Mouse (Mus musculus) naive thymus-derived CD4-positive, alpha-beta T cell, adult 5 months (primary cell): ENCODE data around the gene Gldn. TPM values are rescaled to one million over a fixed set of nuclear protein-coding genes. Genes with fewer than 3 reads are reported as not detected.

ENCODE experiments used
- polyA plus RNA-seq: library from polyadenylated mRNA; unstranded; fragments of 100-300 nt; shearing (Covaris generic); gene quantifications from one replicate; pipeline ENCODE4 v1.2.1, GENCODE M21; 2017

The Gldn gene
- polyA plus RNA-seq: 0.07 TPM

DNA sequence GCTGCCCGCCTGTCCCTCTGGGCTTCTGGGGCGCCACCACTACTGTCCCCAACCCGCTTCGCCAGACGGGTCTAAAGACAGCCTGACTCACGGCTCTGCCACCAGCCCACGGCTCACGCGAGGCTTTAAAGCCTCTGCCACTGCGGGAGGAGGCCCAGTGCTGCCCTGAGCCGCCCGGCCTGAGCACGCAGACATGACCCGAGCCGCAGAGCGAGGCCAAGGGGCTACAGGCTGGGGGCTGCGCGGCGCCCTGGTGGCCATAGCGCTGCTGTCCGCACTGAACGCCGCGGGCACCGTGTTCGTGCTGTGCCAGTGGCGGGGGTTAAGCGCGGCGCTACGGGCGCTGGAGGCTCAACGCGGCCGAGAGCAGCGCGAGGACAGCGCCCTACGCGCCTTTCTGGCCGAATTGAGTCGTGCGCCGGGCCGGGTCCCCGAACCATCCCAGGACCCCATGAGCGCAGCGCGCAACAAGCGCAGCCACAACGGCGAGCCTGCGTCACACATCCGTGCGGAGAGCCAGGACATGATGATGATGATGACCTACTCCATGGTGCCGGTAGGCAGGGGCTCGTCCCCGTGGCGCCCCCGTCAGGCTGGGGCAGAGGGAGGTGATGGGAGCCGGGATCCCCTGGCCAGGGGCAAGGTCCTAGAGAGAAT is at the start of gene Gldn:
TSS of gene Gldn (plus strand) at position 156 of the 657 bp plus-strand sequence.

DNA sequence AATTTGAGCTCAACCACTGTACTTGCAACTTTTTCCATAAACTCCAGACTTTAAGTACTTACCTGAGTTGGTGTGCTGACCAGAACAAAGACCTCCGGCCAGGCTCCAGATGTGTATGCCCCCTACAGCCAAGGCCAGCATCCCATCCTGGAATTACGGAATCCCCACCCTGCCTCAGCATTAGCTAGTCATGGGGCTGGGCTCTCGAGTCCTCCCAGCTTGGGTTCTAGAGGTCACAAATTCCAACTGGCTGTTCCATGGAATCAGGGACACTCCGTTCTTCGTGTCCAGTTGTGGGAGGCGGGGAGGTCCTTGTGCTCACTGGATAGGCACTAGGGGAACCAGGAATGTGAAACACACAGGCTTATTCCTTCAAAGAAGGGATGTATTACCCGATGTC is 18.3 kb upstream of the Gldn start, which contains the start of gene Cyp19a1:
TSS of gene Cyp19a1 (minus strand) at position 101 of the 400 bp plus-strand sequence.

Other genes with a start within 250 kb of the Gldn start
- not detected for gene Tnfaip8l3, start 218.1 kb upstream of the Gldn start, polyA plus RNA-seq
- gene Cyp19a1, start 18.4 kb upstream of the Gldn start, polyA plus RNA-seq: not detected
- gene Dmxl2, start 215.1 kb downstream of the Gldn start, polyA plus RNA-seq: 0.40 TPM